In genomic region chr11:6444077-6444853, GRCm38 (mm10) we compare ENCODE assay signal across 8 mouse cellular contexts. TPM values are rescaled to one million over a fixed set of nuclear protein-coding genes. Genes with fewer than 3 reads are reported as not detected.
A peak's percentile ranks its signal among the peaks of the same experiment; 100 is the strongest.
DNase-seq lines count a peak whose midpoint lies in the region; ATAC-seq and TF ChIP-seq lines count a peak whose summit lies in the region.

H2afv (minus strand) TSS chr11:6444443.

- peaks cover 0 to 6% of the 10 kb centered on the region in 2 experiments; a peak in 3 of 4 replicates for H3K4me1 ChIP-seq in ES-E14 (ENCODE audit: control insufficient read depth in 2 of 2, insufficient read depth in 2 of 2, low read length in 2 of 2, poor library complexity in 1 of 2)
- peaks cover 17% of the 10 kb centered on the region for H3K4me1 ChIP-seq in forebrain, embryonic 15.5 days
- H3K4me1 ChIP-seq in lung, adult 2 months (ENCODE audit: control insufficient read depth, insufficient read depth, low read length) = peaks cover 6% of the 10 kb centered on the region; the same call in 1 of the 2 replicates

- peak within 1 kb of the TSS; percentile 87 to 94 for H3K4me3 ChIP-seq in ES-E14 (ENCODE audit: insufficient read depth in 1 of 2, low read depth in 1 of 2, low read length in 2 of 2, poor library complexity in 1 of 2, severe bottlenecking in 1 of 2)
- H3K4me3 ChIP-seq in forebrain, embryonic 15.5 days = peak within 1 kb of the TSS; percentile 97
- H3K4me3 ChIP-seq in lung, adult 2 months (replicated peaks; ENCODE audit: extremely low read depth, low read depth, low read length) = peak within 1 kb of the TSS; percentile 96

- no peak for TF ChIP-seq CTCF in lung, adult 2 months (IDR thresholded peaks at IDR 0.05; ENCODE audit: insufficient read depth, low read length)

- H3K9ac ChIP-seq in ES-E14 (ENCODE audit: insufficient read depth, low read depth, low read length, poor library complexity, severe bottlenecking) = peak within 1 kb of the TSS; percentile 92
- H3K9ac ChIP-seq in forebrain, embryonic 15.5 days (replicated peaks) = peak within 1 kb of the TSS; percentile 93

- in situ Hi-C loops in ES-E14 (cut with MboI; ENCODE audit: low sequenced_read_pairs in 2 of 2, unreplicated experiment in 2 of 2) = no loop called here

- intact Hi-C loops in heart, postnatal 25 days (cut with DNase I) = no loop called here

- H3K4me2 ChIP-seq in forebrain, embryonic 15.5 days (replicated peaks) = peak within 1 kb of the TSS; percentile 62

- ATAC-seq in forebrain, embryonic 15.5 days (replicated peaks) = peak; percentile 100
- ATAC-seq in neutrophil, adult 5-6 weeks (ENCODE audit: extremely low read depth, insufficient number of reproducible peaks, low FRiP score, poor library complexity, severe bottlenecking) = peak; percentile 99

- no peaks in the 10 kb centered on the region for H3K27me3 ChIP-seq in forebrain, embryonic 15.5 days

- peak within 1 kb of the TSS; percentile 92 for H3K27ac ChIP-seq in ES-E14 (ENCODE audit: insufficient read depth, low read depth, low read length, poor library complexity, severe bottlenecking)
- peak within 1 kb of the TSS; percentile 96 for H3K27ac ChIP-seq in forebrain, embryonic 15.5 days (replicated peaks)

- peak; percentile 44; the same call in 1 of the 2 replicates for TF ChIP-seq POLR2A in lung, adult 2 months (IDR thresholded peaks at IDR 0.05; ENCODE audit: borderline replicate concordance, extremely low read depth, low read depth, low read length)

- 0 out of 2 replicates have a peak, but pooled peaks cover 2% of the 10 kb centered on the region for H3K36me3 ChIP-seq in ES-E14 (ENCODE audit: control insufficient read depth, insufficient read depth, low read length, poor library complexity, severe bottlenecking)
- peaks cover 2% of the 10 kb centered on the region; the same call in 1 of the 2 replicates for H3K36me3 ChIP-seq in forebrain, embryonic 15.5 days

- under 1% methylated on average over 80 of the region's 80 CpGs for WGBS in forebrain, embryonic 15.5 days
- WGBS in lung, adult 2 months = under 1% methylated on average over 79 of the region's 80 CpGs

- no peaks in the 10 kb centered on the region for H3K9me3 ChIP-seq in ES-E14 (ENCODE audit: control insufficient read depth, insufficient read depth, low read depth, low read length)
- H3K9me3 ChIP-seq in forebrain, embryonic 15.5 days = no peaks in the 10 kb centered on the region

- peak; percentile 99 for DNase-seq in ES-E14 (ENCODE audit: low read depth, low spot score)
- peak; percentile 100 for DNase-seq in cerebellum, adult 11-12 months
- peak; percentile 99 for DNase-seq in heart, postnatal 25 days (ENCODE audit: low spot score)
- peak; percentile 99 to 100 for DNase-seq in layer of hippocampus, adult 18-20 months (ENCODE audit: low spot score in 2 of 2)
- DNase-seq in lung, adult 2 months = peak; percentile 99
- peak; percentile 97 to 99 for DNase-seq in thymus, adult 18-20 months

TF ChIP-seq in ES-E14, 5 proteins besides CTCF, POLR2A, EP300 and RAD21:
- TF ChIP-seq HCFC1 (IDR thresholded peaks at IDR 0.05; ENCODE audit: borderline replicate concordance, insufficient read depth, low read length) (0 out of 2 replicates have a peak, but pooled peaks have one; percentile 49), ZNF384 (IDR thresholded peaks at IDR 0.05; ENCODE audit: low read depth, low read length) (no peak), MAFK (IDR thresholded peaks at IDR 0.05; ENCODE audit: insufficient read depth, low read depth, low read length) (no peak), ZC3H11A (IDR thresholded peaks at IDR 0.05; ENCODE audit: borderline replicate concordance, low read depth, low read length) (no peak), CHD2 (IDR thresholded peaks at IDR 0.05; ENCODE audit: low read depth, low read length) (peak; percentile 84)

RNA-seq across cellular contexts. Expression of gene H2afv, which starts in this region (rescaled TPM):
- 192 and 294 TPM in 2 replicates for total RNA-seq in ES-E14 (2012; rRNA removed)
- 576 and 626 TPM in 2 replicates for polyA plus RNA-seq in forebrain, embryonic 15.5 days (2015; fragmentation: Nextera tagmentation; extraction: Ambion mirVana)
- 10 to 100 TPM; 67.7 to 69.4 TPM for total RNA-seq in heart, postnatal 25 days (2021)
- total RNA-seq in layer of hippocampus, adult 18-20 months (2021) = 10 to 100 TPM; 36.3 to 45.4 TPM
- 39.1 and 51.4 TPM in 2 replicates for polyA plus RNA-seq in lung, adult 2 months (2012; rRNA removed)
- total RNA-seq in neutrophil, adult 5-6 weeks (2017) = 41.4 and 46.2 TPM in 2 replicates

Comparison
In these comparisons a context has a peak if more than half of its experiments do, and no peak if none do; other contexts are left out.
1. Peak in every context shown above with its lines: DNase-seq, ATAC-seq, H3K4me3 ChIP-seq and H3K27ac ChIP-seq.
2. RNA of gene H2afv (polyA plus RNA-seq): 576 to 626 TPM in forebrain, embryonic 15.5 days; 39.1 to 51.4 TPM in lung, adult 2 months; every median in the first group is over 10 times any median in the second.